Mouse (Mus musculus) lung, adult 18-20 months (tissue): ENCODE measurements around the gene Vmn1r43.
"Not testable (repeated sequence)": the region's sequence is repeated elsewhere in the genome, so short reads cannot be mapped to it uniquely, and the experiment has no call there.

Source experiments
- DNase-seq, 2 experiments: peaks; one replicate each; pipeline ENCODE4 v3.0.0; 2022; ENCODE audit warnings: mixed read lengths in 2 of 2

Vmn1r43 gene

GRCm38 (mm10) chr6:89876313-89876712 lies at the start of gene Vmn1r43, which contains the start of gene Vmn1r42:
Vmn1r43 (minus strand) TSS chr6:89876413.
Vmn1r42 (minus strand) TSS chr6:89876413.
- not testable (repeated sequence) for DNase-seq

- DNase-seq = no peak
These were observed 7.6 kb upstream of the Vmn1r43 start for GRCm38 (mm10) chr6:89883812-89884211.

- no peak for DNase-seq
These were observed 7.1 kb upstream of the Vmn1r43 start, which contains the start of gene Vmn1r44 for GRCm38 (mm10) chr6:89883360-89883759. Vmn1r44 (plus strand) TSS chr6:89883660.

- no peak for DNase-seq
These were observed 4.7 kb upstream of the Vmn1r43 start for GRCm38 (mm10) chr6:89880867-89881266.

GRCm38 (mm10) chr6:89876963-89877362 lies 750 bp upstream of the Vmn1r43 start:
- DNase-seq = no peak

GRCm38 (mm10) chr6:89867976-89868375 lies 8.2 kb downstream of the Vmn1r43 start:
- DNase-seq = no peak

GRCm38 (mm10) chr6:89867276-89867675 lies 8.9 kb downstream of the Vmn1r43 start:
- no peak for DNase-seq

- no peak for DNase-seq
These were observed 12.4 kb downstream of the Vmn1r43 start for GRCm38 (mm10) chr6:89863792-89864191.

- peak in 1 of 2 experiments; percentile 2 for DNase-seq
These were observed 16.4 kb downstream of the Vmn1r43 start for GRCm38 (mm10) chr6:89859839-89860238.

GRCm38 (mm10) chr6:89857552-89857951 lies 18.7 kb downstream of the Vmn1r43 start:
- no peak for DNase-seq
